Mouse (Mus musculus): ENCODE measurements around the gene Pacsin3. TPM values are rescaled to one million over a fixed set of nuclear protein-coding genes. Genes with fewer than 3 reads are reported as not detected.

The Pacsin3 gene
- polyA plus RNA-seq, 1 experiment from 2014 or later, result 12.2 TPM

GRCm38 (mm10) chr2:91314184-91314583 lies 58.4 kb downstream of the Pacsin3 start:
- no peaks in the 10 kb centered on the region for H3K27me3 ChIP-seq (replicated peaks)
- WGBS, result 93% methylated on average over 7 of the region's 7 CpGs
- no peaks in the 10 kb centered on the region for H3K36me3 ChIP-seq (replicated peaks)
- H3K4me3 ChIP-seq, result no peak overlapping the region
- H3K27ac ChIP-seq, result no peak overlapping the region
- no peak for ATAC-seq (replicated peaks)
- no peak overlapping the region for H3K9ac ChIP-seq
- no peaks in the 10 kb centered on the region for H3K9me3 ChIP-seq
- H3K4me1 ChIP-seq, result 0 out of 2 replicates have a peak, but pooled peaks cover 5% of the 10 kb centered on the region
- no peak overlapping the region for H3K4me2 ChIP-seq

Other genes with a start within 250 kb of the Pacsin3 start
- gene Rapsn, start 220.3 kb upstream of the Pacsin3 start, polyA plus RNA-seq (2015; fragmentation: Nextera tagmentation; extraction: Ambion mirVana), result 0.61 and 1.2 TPM in 2 replicates
- 226 and 233 TPM in 2 replicates for gene Psmc3, start 201.9 kb upstream of the Pacsin3 start, polyA plus RNA-seq (2015; fragmentation: Nextera tagmentation; extraction: Ambion mirVana)
- gene Slc39a13, start 185.5 kb upstream of the Pacsin3 start, polyA plus RNA-seq (2015; fragmentation: Nextera tagmentation; extraction: Ambion mirVana), result 35.7 and 36.8 TPM in 2 replicates
- gene Spi1, start 173.6 kb upstream of the Pacsin3 start, polyA plus RNA-seq (2015; fragmentation: Nextera tagmentation; extraction: Ambion mirVana), result 3.3 and 4.2 TPM in 2 replicates
- gene Mybpc3, start 137.8 kb upstream of the Pacsin3 start, polyA plus RNA-seq (2015; fragmentation: Nextera tagmentation; extraction: Ambion mirVana), result 0.05 and 0.41 TPM in 2 replicates
- gene Madd, start 72.1 kb upstream of the Pacsin3 start, polyA plus RNA-seq (2015; fragmentation: Nextera tagmentation; extraction: Ambion mirVana), result 65.4 and 69.3 TPM in 2 replicates
- 2.7 and 3.0 TPM in 2 replicates for gene Nr1h3, start 53.1 kb upstream of the Pacsin3 start, polyA plus RNA-seq (2015; fragmentation: Nextera tagmentation; extraction: Ambion mirVana)
- gene Acp2, start 53.1 kb upstream of the Pacsin3 start, polyA plus RNA-seq (2015; fragmentation: Nextera tagmentation; extraction: Ambion mirVana), result 37.2 and 43.6 TPM in 2 replicates
- gene Ddb2, start 19.0 kb upstream of the Pacsin3 start, polyA plus RNA-seq (2015; fragmentation: Nextera tagmentation; extraction: Ambion mirVana), result 18.1 and 18.8 TPM in 2 replicates
- 76.0 and 76.1 TPM in 2 replicates for gene Arfgap2, start 9.0 kb downstream of the Pacsin3 start, polyA plus RNA-seq (2015; fragmentation: Nextera tagmentation; extraction: Ambion mirVana)
- gene 1110051M20Rik, start 188.8 kb downstream of the Pacsin3 start, polyA plus RNA-seq (2015; fragmentation: Nextera tagmentation; extraction: Ambion mirVana), result 179 TPM in 2 replicates
- 4.2 and 4.9 TPM in 2 replicates for gene Lrp4, start 201.6 kb downstream of the Pacsin3 start, polyA plus RNA-seq (2015; fragmentation: Nextera tagmentation; extraction: Ambion mirVana)